Mouse (Mus musculus): ENCODE results near the gene Mettl7a2.

DNA sequence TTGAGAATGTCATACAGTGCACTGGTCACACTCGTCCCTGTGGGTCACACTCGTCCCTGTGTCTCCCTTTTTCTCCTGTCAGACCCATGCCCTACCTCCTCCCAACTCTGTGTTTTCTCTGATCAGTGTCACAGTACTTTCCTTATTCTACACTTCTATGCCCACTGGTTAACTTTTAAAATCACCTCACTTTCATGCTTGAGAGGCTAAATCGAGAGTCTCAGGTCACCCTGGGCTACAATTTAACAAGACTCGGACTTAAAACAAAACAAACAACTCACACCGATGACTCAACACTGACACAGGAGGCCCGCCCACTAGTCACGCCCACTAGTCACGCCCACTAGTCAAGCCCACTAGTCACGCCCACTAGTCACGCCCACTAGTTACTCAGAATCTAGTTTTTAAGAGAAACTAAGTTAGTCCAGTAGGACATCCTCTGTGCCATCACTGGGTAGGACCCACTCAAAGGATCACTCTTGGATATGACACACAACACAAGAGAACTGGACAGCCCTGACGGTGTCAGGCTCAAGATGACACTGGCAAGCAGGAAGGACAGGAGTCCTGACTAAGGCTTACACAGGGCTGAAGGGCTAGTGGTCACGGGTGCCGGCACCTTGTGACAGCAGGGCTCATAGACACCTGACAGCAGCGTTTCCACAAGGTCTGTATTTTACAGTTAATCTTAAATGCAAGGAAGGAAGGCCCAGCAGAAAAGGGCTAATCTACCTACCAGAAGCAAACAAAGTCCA, 58.1 kb downstream of the Mettl7a2 start:
- TF ChIP-seq CTCF (IDR thresholded peaks at IDR 0.05; ENCODE audit: low read depth, low read length): no peak
- no peak for TF ChIP-seq POLR2AphosphoS5 (IDR thresholded peaks at IDR 0.05; ENCODE audit: insufficient replicate concordance, low read depth, low read length)
- no peak for TF ChIP-seq GATA1 (IDR thresholded peaks at IDR 0.05; ENCODE audit: borderline replicate concordance, low read length)
- TF ChIP-seq TAL1 (conservative IDR thresholded peaks at IDR 0.05; ENCODE audit: low read depth, low read length): no peak

Measured in G1E (cell line).